Mouse (Mus musculus): ENCODE measurements at regions not wholly inside any gene's neighbourhood (a gene's known extent, or its start where the extent isn't known, plus 50 kb on each side); places are given as distances from the start of the nearest gene placed in this dataset.

DNA sequence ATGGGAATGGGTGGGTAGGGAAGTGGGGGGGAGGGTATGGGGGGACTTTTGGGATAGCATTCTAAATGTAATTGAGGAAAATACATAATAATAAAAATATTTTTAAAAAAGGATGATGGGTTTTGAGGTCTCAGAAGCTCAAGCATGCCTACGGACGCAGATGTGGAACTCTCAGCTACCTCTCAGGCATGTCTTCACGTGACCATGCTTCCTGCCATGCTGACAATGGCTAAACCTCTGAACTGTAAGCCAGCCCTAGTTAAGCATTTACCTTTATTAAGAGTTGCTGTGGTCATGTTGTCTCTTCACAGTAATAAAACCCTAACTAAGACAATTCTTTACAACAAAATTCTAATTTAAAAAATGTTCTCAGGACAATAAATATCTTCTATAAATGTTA is 80.0 kb downstream of the Tex36 start:
- H3K4me3 ChIP-seq (ENCODE audit: insufficient read depth in 1 of 2, low read depth in 2 of 2, low read length in 2 of 2) = no peak overlapping the region
- no peaks in the 10 kb centered on the region for H3K4me1 ChIP-seq (replicated peaks; ENCODE audit: control insufficient read depth in 2 of 2, insufficient read depth in 2 of 2, low read length in 1 of 2)
- 57% methylated on average over 3 of the region's 3 CpGs for whole genome bisulfite sequencing (ENCODE audit: insufficient replicate concordance)
- H3K27ac ChIP-seq = no peak overlapping the region
- H3K9ac ChIP-seq (replicated peaks) = no peak overlapping the region
- no peaks in the 10 kb centered on the region for H3K9me3 ChIP-seq (ENCODE audit: control insufficient read depth, low read length)
- no peaks in the 10 kb centered on the region for H3K27me3 ChIP-seq (ENCODE audit: control insufficient read depth, insufficient read depth, low read length)
- no peak for DNase-seq (ENCODE audit: low read depth in 3 of 3, low spot score in 3 of 3)
- no peak for ATAC-seq (ENCODE audit: insufficient read depth)
- TF ChIP-seq EP300 (IDR thresholded peaks at IDR 0.05; ENCODE audit: low read depth) = no peak
- no peak for TF ChIP-seq CTCF (IDR thresholded peaks at IDR 0.05; ENCODE audit: low read depth)
- no peak overlapping the region for H3K4me2 ChIP-seq (ENCODE audit: low read depth)
- no peaks in the 10 kb centered on the region for H3K36me3 ChIP-seq (replicated peaks; ENCODE audit: control insufficient read depth, insufficient read depth, low read depth)

GRCm38 (mm10) chr7:133518926-133519325 is 83.0 kb downstream of the Tex36 start:
- Histone ChIP-seq H3K36me3 (replicated peaks; ENCODE audit: control insufficient read depth, insufficient read depth, low read depth) (no peaks in the 10 kb centered on the region), H3K27ac (no peak overlapping the region), H3K4me2 (ENCODE audit: low read depth) (no peak overlapping the region), H3K9me3 (ENCODE audit: control insufficient read depth, low read length) (no peaks in the 10 kb centered on the region), H3K27me3 (ENCODE audit: control insufficient read depth, insufficient read depth, low read length) (no peaks in the 10 kb centered on the region), H3K4me3 (ENCODE audit: insufficient read depth in 1 of 2, low read depth in 2 of 2, low read length in 2 of 2) (no peak overlapping the region), H3K4me1 (replicated peaks; ENCODE audit: control insufficient read depth in 2 of 2, insufficient read depth in 2 of 2, low read length in 1 of 2) (no peaks in the 10 kb centered on the region), H3K9ac (replicated peaks) (no peak overlapping the region)
- 53% methylated on average over 3 of the region's 3 CpGs for WGBS (ENCODE audit: insufficient replicate concordance)
- TF ChIP-seq CTCF (IDR thresholded peaks at IDR 0.05; ENCODE audit: low read depth) (no peak), EP300 (IDR thresholded peaks at IDR 0.05; ENCODE audit: low read depth) (no peak)
- ATAC-seq (ENCODE audit: insufficient read depth) (no peak), DNase-seq (ENCODE audit: low read depth in 3 of 3, low spot score in 3 of 3) (no peak)

DNA sequence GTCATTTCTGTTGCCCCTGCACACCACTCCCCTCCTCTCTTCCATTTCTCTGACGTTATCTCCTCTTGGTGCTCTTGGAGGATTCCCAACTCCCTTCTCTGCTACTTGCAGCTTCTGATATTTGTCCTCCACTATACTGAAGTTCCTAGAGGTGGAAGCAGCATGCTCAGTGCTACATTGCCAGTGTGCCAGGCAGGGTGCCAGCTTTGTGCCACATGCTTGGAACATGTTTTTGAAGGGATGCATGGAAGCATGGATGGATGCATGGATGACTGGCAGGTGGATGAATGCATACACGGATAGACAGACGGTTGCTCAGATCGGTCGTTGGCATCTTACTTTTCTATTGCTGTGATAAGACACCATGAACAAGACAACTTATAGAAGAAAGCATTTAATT is 84.4 kb downstream of the Tex36 start:
- no peaks in the 10 kb centered on the region for H3K36me3 ChIP-seq (replicated peaks; ENCODE audit: control insufficient read depth, insufficient read depth, low read depth)
- no peak overlapping the region for H3K9ac ChIP-seq (replicated peaks)
- no peak for ATAC-seq (ENCODE audit: insufficient read depth)
- no peaks in the 10 kb centered on the region for H3K4me1 ChIP-seq (replicated peaks; ENCODE audit: control insufficient read depth in 2 of 2, insufficient read depth in 2 of 2, low read length in 1 of 2)
- DNase-seq (ENCODE audit: low read depth in 3 of 3, low spot score in 3 of 3) = no peak
- no peak overlapping the region for H3K4me3 ChIP-seq (ENCODE audit: insufficient read depth in 1 of 2, low read depth in 2 of 2, low read length in 2 of 2)
- TF ChIP-seq EP300 (IDR thresholded peaks at IDR 0.05; ENCODE audit: low read depth) (no peak), CTCF (IDR thresholded peaks at IDR 0.05; ENCODE audit: low read depth) (no peak)
- H3K9me3 ChIP-seq (ENCODE audit: control insufficient read depth, low read length) = no peaks in the 10 kb centered on the region
- H3K27ac ChIP-seq = no peak overlapping the region
- no peaks in the 10 kb centered on the region for H3K27me3 ChIP-seq (ENCODE audit: control insufficient read depth, insufficient read depth, low read length)
- WGBS (ENCODE audit: insufficient replicate concordance) = 67% methylated on average over 5 of the region's 5 CpGs
- H3K4me2 ChIP-seq (ENCODE audit: low read depth) = no peak overlapping the region

- Histone ChIP-seq H3K4me2 (ENCODE audit: low read depth) (no peak overlapping the region), H3K9ac (replicated peaks) (no peak overlapping the region), H3K9me3 (ENCODE audit: control insufficient read depth, low read length) (no peaks in the 10 kb centered on the region), H3K27ac (no peak overlapping the region), H3K4me1 (replicated peaks; ENCODE audit: control insufficient read depth in 2 of 2, insufficient read depth in 2 of 2, low read length in 1 of 2) (no peaks in the 10 kb centered on the region), H3K4me3 (ENCODE audit: insufficient read depth in 1 of 2, low read depth in 2 of 2, low read length in 2 of 2) (no peak overlapping the region), H3K36me3 (replicated peaks; ENCODE audit: control insufficient read depth, insufficient read depth, low read depth) (no peaks in the 10 kb centered on the region), H3K27me3 (ENCODE audit: control insufficient read depth, insufficient read depth, low read length) (no peaks in the 10 kb centered on the region)
- no peak for ATAC-seq (ENCODE audit: insufficient read depth)
- TF ChIP-seq CTCF (IDR thresholded peaks at IDR 0.05; ENCODE audit: low read depth) (no peak), EP300 (IDR thresholded peaks at IDR 0.05; ENCODE audit: low read depth) (no peak)
- 50% methylated on average over 5 of the region's 5 CpGs for WGBS (ENCODE audit: insufficient replicate concordance)
- no peak for DNase-seq (ENCODE audit: low read depth in 3 of 3, low spot score in 3 of 3)
Observed at GRCm38 (mm10) chr7:133510926-133511325, 91.0 kb downstream of the Tex36 start.

GRCm38 (mm10) chr7:133509486-133509885 is 92.5 kb downstream of the Tex36 start:
- Histone ChIP-seq H3K9me3 (ENCODE audit: control insufficient read depth, low read length) (no peaks in the 10 kb centered on the region), H3K4me2 (ENCODE audit: low read depth) (no peak overlapping the region), H3K27ac (no peak overlapping the region), H3K36me3 (replicated peaks; ENCODE audit: control insufficient read depth, insufficient read depth, low read depth) (no peaks in the 10 kb centered on the region), H3K4me1 (replicated peaks; ENCODE audit: control insufficient read depth in 2 of 2, insufficient read depth in 2 of 2, low read length in 1 of 2) (no peaks in the 10 kb centered on the region), H3K9ac (replicated peaks) (no peak overlapping the region), H3K27me3 (ENCODE audit: control insufficient read depth, insufficient read depth, low read length) (no peaks in the 10 kb centered on the region), H3K4me3 (ENCODE audit: insufficient read depth in 1 of 2, low read depth in 2 of 2, low read length in 2 of 2) (no peak overlapping the region)
- DNase-seq (ENCODE audit: low read depth in 3 of 3, low spot score in 3 of 3) (no peak), ATAC-seq (ENCODE audit: insufficient read depth) (no peak)
- 44% methylated on average over 4 of the region's 4 CpGs for WGBS (ENCODE audit: insufficient replicate concordance)
- TF ChIP-seq EP300 (IDR thresholded peaks at IDR 0.05; ENCODE audit: low read depth) (no peak), CTCF (IDR thresholded peaks at IDR 0.05; ENCODE audit: low read depth) (no peak)
